Mouse (Mus musculus) 416B (cell line): ENCODE measurements at regions not wholly inside any gene's neighbourhood (a gene's known extent, or its start where the extent isn't known, plus 50 kb on each side); places are given as distances from the start of the nearest gene placed in this dataset.

Source experiments
- DNase-seq: peaks from one replicate; pipeline ENCODE4 v3.0.0; 2011; ENCODE audit warnings: low read depth

DNA sequence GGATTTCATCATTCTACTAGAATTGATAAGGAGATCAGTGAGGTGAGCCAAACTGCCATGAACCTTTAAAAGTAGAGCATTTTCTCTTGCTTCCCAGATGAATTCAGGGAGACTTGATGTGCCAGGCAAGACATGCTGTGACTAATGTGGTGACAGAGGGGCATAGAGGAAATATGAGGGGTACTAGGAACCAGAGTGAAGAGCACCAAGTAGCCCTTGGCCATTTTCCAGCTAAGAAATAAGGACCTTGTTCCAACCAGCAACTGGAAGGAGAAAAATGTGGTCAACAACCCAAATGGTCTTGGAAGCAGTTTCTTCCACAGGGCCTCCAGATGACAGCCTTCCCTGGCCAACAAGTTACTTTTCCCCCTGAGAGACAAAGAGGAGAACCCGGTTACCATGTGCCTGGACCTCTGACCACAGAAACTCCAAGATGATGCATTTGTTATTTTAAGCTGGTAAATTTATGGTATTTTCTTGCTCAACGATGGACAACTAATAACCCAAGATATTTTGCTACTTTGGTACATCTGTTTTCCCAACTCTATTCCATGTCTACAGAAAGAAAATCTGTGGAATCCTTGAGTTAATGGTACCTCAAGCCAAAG is 351.8 kb downstream of the Osr1 start:
- DNase-seq: no peak

DNA sequence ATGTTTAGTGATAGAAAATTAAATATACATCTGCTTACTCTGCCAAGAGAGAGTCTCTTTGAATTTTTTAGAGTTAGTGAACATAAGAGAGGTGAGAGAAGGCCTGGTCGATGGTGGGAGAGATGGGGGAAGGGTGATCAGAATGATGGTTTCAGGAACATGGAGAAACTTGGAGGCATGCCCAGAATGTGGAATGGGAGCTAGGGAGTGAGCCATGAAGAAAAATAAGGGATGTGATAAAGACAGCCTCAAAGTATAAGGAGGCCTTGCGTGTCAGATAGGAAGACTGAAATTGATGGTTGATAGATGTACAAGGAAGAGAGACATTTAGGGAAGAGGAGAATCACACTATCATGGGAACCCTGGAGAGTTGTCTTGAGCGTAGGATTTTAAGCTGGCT is 354.6 kb downstream of the Osr1 start:
- no peak for DNase-seq

DNA sequence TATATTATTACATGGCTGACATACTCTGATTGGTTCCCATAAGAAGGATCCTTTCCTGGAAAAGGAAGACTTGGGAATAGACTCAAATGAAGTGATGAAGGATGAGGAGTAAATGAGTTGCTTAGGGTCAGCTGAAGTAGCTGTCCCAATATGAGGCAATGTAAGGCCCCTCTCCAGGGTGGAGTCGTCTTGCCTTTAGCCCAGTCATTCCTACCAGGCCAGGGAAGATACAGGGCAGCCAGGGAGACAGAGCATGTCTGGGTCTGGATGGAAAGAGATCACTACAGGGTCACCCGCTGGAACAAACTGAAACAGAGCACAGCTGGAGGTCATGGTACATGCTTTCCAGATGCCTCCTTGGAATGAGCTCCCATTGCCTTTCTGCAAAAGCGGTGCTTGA is 364.2 kb downstream of the Osr1 start:
- no peak for DNase-seq

DNA sequence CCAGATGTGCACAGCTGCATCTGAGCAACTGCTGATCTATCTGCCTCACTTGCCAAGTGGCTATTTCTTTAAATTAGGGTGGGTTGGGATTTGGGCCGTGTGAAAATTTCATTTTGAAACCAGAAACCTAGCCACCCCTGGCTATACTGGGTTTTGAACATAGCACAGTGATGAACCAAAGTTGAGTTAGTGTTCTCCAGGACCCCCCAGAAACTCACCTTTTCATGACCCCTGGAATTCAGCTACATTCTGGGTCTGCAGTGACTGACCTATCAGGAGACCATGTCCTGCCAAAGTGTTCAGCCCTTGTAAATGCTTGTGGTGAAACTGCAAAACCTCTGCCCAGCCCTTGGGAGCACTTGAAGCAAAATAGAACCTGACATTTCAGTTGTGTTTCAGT is 371.4 kb downstream of the Osr1 start:
- DNase-seq: no peak

DNA sequence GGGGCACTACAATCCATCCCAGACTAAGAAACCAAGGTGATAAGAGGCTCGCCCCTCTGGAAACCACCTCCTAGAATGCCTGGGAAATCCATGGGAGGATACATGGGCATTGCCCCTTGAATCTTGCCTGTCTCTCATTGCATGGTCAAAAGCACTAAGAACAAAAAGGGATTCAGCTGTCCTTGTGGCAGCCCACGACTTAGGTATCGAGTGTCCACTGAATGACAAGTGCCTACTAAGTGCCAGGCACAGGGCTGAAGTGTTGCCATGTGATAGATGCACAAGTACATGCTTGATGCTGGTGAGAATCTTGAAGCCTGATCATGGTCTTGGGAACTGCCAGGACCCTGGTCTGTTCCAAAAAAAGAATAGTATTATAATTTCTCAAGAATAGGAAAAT is 371.9 kb downstream of the Osr1 start:
- no peak for DNase-seq

DNA sequence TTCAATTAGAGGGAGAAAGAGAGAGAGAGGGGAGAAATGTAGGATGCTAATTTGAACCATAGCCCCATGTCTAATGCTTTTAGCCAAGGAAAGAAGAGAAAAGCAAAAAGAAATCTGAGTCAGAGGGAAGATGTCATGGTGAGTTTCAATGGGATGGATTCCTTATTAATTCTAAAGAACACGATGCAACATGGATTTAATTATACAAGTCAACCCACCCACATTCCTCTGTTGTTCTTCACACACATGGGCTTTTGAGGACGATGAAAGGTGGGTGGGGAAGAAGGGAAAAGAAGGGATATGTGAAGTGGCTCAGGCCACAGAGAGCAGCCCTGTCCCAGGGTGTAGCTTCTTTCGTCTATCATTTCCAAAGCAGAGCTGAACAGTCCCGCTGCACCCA is 378.9 kb downstream of the Osr1 start:
- DNase-seq: no peak

DNA sequence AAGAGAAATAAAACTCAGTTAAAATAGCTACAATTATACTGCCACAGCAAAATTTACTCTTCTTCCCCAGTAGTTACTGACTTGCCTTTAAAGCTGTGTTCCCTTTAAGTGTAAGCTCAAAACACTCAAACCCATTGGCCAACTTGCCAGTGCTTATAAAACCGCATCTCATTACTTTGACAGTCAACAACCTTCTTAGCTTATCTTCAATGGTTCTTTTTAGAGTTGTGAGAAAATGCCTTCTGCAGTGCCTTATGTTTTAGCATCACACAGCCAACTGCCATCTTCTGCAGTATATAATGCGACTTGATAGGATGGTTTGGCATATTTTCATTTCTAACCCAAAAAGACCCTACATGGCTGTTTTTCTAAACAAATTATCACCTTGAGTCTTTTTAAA is 382.5 kb downstream of the Osr1 start:
- DNase-seq: no peak

DNA sequence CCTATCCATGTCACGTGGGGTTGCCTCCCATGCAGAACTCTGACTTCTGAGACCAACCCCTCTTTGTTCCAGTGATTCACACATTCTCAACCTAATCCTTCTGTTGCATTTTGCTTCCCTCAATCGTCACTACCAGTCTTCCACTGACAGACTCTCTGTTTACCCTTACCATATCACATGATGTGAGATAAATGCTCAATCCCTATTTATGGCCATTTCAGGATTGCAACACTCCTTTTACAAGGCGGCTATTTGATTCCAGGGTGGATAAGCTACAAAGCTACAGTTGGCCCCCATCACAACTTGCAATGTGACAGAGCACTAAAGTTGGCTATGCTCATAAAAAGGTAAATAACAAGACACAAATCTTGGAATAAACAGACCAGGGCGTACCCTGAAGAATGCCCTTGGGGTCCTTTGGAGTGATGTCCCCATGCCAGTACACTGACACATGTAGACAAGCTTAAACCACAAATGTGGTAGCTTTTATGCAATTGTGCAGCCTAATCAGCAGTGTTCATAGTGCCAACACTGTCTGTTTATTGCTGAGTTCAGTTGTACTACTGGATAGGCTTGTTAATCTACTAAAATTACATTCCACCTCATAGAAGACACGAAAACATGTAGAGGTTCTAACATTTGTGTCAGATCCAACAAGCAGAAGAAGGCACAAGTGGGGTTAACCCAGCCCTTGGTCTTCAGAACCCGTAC is 384.4 kb downstream of the Osr1 start:
- no peak for DNase-seq

DNA sequence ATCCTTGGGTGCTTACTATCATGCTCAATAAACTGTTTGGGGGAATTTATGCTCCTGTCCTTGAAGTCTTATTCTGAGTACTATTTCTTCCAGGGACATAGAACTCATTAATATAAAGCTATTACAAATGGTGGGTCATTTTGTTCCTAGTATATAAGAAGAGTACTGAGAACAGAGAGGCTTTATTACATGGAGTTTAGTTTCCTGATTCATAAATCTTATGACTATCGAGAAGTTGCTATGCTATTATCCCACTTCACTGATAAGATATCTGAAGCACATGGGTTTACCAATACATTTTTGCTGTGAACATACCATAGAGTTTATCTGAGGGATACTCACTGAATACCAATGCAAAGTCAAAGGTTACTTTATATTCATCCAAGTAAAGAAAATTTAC is 399.5 kb downstream of the Osr1 start:
- no peak for DNase-seq

DNA sequence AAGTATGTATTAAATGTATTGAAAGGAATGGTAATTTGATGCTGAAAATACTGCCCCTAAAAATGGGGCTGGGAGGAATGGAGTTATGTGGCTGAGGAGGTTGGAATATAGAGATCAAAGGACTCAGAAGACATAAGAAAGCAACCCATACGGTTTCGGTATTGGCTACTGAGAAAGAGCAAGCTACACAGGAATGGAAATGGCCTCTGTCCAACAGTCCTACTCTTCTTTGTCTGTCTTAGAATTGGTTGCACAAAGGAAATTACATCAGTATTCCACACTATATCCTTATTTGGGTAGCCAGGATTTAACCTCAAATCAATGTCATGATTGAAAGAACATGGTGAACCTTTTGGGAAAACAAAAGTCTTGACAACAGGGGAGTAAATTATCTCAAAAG is 399.0 kb upstream of the Nt5c1b start:
- DNase-seq: no peak

DNA sequence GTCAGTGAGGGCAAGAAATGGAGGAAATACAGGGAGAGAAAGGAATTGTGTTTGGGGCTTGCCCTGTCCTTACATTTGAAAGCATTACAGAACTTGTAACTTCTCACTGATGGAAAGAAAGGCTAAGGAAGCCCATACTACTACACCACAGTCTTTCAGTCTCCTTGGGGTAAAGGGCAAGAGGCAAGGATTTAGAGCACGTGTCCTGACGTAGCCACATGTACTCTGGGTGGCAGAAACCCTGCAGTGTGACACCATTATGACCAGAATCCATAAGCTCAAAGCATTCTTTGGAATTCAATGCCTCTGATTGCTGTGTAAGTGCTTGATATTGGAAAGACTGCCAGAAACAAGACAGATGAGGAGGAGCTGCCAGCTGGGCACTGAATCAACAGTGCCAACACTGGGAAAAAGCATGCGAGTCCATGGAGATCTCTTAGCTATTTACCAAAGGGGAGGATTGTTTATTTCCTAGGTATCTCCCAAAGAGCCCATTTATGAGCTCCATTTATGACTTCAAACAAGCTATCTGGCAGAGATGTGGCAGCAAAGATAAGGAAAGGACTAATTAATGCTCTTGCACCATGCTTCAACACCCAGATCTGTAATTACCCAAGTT is 391.2 kb upstream of the Nt5c1b start:
- no peak for DNase-seq

DNA sequence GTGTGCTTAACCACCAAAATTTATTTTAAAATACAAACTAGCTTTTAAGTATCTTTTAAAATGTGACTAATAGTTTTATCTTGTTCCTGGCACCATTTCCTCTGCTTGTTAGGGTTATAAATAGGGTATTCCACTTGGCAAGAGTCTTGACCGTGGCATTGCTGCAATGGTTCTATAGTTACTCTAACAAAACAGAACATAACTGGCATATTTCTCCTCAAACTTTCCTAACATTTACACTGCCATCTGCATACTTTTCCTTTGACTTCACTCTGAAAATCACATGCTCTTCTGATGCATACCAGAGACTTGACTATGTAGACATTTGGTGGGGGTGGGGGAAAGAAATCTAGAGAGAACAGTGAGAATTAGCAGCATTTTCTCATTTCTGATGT is 390.7 kb upstream of the Nt5c1b start:
- DNase-seq: no peak

DNA sequence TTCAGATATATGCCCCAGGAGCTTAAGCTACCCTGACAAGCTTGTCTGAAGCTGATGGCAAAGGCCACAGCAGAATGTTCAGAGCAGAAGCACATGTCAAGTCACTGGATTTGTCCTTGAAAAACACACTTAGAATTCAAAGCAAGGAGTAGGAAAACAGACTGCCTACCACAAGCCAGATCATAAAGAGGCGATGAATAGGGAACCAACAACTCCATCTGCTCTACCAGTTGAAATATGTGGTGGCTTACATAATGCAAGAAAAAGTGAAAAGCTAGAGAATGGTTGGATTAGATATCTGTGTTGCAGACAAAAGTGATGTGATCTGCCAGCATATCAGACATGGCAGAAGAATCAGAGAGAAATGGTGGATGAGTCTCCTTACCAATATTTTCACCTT is 378.5 kb upstream of the Nt5c1b start:
- DNase-seq: no peak

DNA sequence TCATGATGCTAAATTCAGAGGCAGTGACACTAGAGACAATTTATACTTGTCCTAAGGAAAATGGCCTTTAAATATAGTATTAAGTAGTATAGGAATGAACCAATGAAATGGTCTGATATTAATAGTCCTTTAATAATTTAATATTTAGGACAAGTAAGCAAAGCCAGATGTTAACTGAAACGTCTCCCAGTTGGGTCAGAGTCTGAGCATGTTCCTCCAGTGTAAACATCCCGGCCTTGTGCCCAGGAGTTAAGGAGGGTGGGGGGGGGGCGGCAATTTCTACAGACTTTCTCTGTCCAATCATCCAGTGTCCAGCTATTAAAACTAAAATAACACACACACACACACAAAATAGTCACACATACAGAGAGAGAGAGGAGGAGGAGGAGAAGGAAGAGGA is 374.1 kb upstream of the Nt5c1b start:
- no peak for DNase-seq

DNA sequence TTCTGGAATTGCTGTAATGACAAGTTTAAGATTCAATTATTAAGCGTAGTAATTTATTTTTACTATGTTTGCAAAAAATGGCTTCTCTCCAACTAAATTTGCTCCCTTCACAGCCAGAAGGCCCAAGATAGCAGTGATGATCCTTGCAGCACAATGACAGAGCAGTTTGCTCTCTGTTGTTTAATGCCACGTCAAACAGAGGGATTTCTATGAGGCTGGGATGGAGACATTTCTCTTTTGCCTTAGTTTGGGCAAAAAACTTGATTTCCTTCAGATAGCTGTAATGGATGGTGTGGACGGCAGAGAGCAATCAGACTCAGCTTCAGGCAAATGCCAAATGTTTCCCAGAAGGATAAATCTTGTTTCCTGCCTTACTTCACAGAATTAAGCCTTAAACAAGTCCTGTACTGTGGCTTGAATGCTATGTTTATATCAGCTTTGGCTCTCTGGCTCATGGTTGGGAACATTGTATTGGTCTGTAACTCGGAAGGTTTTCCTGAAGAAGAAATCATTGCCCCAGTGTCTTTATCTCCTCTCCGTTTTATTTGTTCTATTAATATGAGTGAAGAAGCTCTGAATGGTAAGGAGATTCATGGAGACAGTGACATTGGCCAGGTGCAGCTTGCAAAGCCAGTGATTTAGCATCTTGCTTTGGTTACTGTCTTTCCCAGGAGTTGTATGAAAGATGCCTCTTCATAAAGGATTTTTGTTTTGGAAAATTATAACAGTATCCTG is 373.2 kb upstream of the Nt5c1b start:
- DNase-seq: no peak

DNA sequence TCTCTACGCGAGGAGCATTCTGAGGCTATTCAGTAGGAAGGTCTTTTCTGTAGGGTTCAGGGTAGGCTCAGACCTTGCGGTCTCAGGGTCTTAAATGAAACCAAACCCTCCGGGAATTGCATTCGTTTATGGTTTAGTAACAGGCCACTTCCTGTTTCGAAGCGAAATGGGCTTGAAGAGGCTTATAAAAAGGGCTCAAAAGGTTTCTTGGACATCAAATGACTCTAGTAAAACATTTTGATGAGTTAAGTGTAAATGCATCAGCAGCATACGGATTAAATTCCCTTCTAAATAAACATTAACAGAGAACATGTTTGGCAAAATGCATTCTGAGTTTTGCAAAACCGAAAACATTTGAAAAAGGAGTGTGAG is 372.6 kb upstream of the Nt5c1b start:
- DNase-seq: no peak

DNA sequence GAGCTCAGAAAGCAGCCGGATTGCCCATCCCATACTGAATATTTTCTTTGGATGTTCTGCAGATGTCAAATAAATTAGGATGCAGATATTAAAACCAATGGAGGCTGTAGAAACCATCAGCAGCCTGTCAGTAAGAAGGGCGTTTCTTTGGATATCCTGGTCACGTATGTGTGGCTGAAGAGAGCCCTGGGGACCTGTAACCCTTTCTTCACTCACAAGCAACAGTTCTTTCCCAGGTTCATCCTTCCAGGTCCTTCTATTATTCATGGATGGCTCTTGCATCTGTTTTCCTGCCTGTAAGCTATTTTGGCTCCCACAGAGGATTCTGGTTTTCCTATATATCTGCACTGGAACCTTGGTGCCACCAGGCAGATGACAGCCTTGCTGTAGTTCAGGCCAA is 372.2 kb upstream of the Nt5c1b start:
- no peak for DNase-seq

DNA sequence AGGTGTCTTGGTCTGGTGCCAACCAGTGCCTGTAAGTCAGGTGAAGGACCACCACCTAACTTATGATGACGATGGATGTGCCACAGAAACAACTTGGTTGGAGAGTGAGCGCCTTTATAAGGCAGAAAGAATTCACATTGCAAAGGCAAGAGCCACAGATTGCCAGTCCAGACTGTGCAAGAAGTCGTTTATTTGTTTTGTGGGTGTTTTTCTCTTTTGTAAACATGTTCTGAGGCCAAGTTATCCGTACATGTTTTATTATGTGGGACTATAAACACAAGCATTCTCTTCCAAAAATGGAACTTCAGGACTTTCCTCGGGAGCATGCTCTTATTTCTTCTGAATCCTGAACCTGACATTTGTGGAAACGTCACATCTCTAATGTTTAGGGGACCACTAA is 369.8 kb upstream of the Nt5c1b start:
- no peak for DNase-seq

DNA sequence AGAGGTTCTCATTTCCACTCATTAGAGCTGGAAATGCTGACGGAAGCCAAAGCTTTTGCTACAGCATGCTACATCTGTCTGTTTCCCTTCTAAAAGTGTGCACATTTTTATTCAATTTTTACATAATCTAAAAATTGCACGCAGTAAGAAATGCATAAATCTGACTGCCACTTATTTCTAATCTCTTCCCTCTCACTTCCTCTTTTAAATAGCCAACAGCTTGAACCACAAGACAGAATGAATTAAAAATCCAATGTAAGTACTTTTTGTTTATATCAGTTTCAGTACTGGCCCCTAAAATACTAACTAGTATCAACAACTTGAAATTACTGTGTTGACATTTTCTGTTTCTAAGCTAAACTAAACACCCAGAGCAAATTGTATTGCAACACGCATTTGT is 361.3 kb upstream of the Nt5c1b start:
- no peak for DNase-seq

DNA sequence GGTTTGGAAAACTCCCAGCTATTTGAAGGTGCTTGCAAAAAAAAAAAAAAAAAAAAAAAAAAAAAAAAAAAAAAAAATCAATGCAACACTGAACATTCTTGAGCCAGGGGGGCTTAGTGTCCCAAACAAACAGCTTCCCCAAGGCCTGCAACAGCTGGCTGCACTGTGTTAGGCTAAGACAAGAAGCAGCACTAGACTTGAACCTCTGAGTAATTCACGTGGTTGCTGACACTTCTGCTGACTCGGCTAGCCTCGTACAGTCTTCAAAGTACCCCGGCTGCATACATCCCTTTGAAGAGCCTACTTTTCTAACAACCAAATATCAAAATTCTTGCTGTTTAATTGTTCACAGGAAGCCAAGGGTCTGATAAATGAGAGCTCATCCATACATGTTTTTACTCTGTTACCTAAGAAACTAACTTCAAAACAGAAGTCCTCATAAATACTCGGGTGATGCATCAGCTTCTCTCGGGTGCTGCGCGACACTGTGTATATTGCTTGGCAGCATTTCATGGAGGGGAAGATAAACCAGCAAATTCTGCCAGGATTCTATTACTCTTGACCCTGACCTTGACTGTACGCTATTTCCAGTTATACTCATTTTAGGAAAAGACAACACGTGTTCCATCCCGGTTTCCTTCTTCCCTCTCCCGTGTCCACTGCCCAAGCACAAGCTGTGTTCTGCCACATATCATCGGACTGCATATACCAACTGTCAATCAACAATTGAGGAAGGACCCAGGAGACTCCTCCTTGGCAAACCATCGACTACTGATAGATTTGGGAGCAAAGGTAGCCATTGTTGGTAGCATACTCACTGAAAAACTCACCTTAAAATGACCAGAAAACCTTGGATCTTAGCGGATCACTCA is 352.8 kb upstream of the Nt5c1b start:
- no peak for DNase-seq

DNA sequence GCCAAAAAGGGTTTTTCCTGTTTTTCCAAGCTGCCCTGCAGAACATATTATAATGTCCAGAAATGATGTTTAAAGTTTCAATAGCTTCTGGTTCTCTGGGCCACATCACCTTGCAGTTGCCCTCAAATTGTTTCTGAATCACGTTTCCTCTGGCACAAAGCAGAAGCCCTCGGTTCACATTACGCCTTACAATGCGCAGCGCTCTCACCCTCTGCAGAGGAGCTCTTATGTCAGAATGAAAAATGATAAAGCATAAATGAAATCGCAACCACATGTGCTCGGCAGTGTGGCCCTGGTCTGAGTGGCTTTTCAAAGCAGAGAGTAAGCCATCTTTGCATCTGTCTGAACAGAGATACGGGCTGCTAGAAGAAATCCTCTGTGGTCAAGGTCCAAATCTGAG is 334.3 kb upstream of the Nt5c1b start:
- DNase-seq: no peak

DNA sequence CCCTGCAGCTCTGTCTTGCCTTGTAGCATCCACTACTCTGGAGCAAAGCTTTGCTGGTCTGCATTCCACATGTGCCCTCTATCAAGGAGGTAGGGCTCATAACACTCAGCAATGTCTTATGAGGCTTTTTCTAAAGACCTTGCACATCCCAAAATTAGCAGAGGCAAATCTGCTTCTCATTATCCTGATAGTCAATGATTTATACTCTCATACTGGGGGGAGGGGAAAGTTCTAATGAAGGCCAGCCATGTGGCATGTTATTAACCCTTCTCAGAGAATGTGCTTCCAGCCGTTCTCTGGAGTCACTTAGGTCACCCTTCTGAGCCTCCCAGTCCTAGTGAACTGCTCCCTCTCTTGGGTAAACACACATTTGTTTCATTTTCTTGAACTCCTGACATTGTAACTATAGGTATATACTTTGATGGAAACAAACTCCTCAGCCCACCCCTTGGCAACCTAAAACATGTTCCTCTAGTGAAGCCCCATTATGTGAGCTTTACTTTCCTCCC is 307.7 kb upstream of the Nt5c1b start:
- no peak for DNase-seq
